18 mouse cellular contexts compared by ENCODE assay signal in genomic region chr10:95842789-95843637, GRCm38 (mm10). TPM values are rescaled to one million over a fixed set of nuclear protein-coding genes. Genes with fewer than 3 reads are reported as not detected.
A peak's percentile ranks its signal among the peaks of the same experiment; 100 is the strongest.
DNase-seq lines count a peak whose midpoint lies in the region; ATAC-seq and TF ChIP-seq lines count a peak whose summit lies in the region.
"Had no signal": no experiment of that assay in that cellular context is flagged by ENCODE, and none has a peak within 500 bp of the region (broad histone marks: within the 10 kb centered on the region; RNA-seq: fewer than 3 reads in every experiment).

Gm33543 (minus strand) TSS chr10:95842930.

- 27% methylated on average over 9 of the region's 9 CpGs for WGBS in liver, adult 2 months
- 49% methylated on average over 9 of the region's 9 CpGs for WGBS in kidney, adult 2 months

- peak; percentile 76 for ATAC-seq in CD4-positive, CD25-positive, alpha-beta regulatory T cell, adult 4 months
- ATAC-seq in megakaryocyte progenitor cell, adult 5-6 weeks (replicated peaks; ENCODE audit: poor library complexity), result peak; percentile 55; the same call in 1 of the 2 replicates

- H3K27ac ChIP-seq in liver, adult 2 months (replicated peaks; ENCODE audit: insufficient read depth, low read depth, low read length), result peak within 1 kb of the TSS; percentile 83
- peak within 1 kb of the TSS; percentile 93 for H3K27ac ChIP-seq in kidney, adult 2 months (ENCODE audit: insufficient read depth, low read depth, low read length)
- H3K27ac ChIP-seq: embryonic facial prominence, embryonic 15.5 days; forebrain, embryonic 12.5 days; heart, embryonic 10.5 days had no signal

- peak within 1 kb of the TSS; percentile 44 for H3K9ac ChIP-seq in liver, adult 2 months (ENCODE audit: low read depth, low read length)
- H3K9ac ChIP-seq: embryonic facial prominence, embryonic 15.5 days; forebrain, embryonic 12.5 days had no signal

- no peak for TF ChIP-seq CTCF in liver, adult 2 months (IDR thresholded peaks at IDR 0.05; ENCODE audit: low read depth, low read length)
- TF ChIP-seq CTCF in kidney, adult 2 months (conservative IDR thresholded peaks at IDR 0.05; ENCODE audit: insufficient read depth, insufficient read length, low read depth, low read length), result no peak

- H3K4me3 ChIP-seq in liver, adult 2 months (ENCODE audit: insufficient read depth, low read depth, low read length), result peak within 1 kb of the TSS; percentile 52
- H3K4me3 ChIP-seq in kidney, adult 2 months (ENCODE audit: insufficient read depth, low read depth, low read length), result peak within 1 kb of the TSS; percentile 37; the same call in 1 of the 2 replicates
- H3K4me3 ChIP-seq: embryonic facial prominence, embryonic 15.5 days; forebrain, embryonic 12.5 days; heart, embryonic 10.5 days had no signal

- H3K4me1 ChIP-seq in liver, adult 2 months (ENCODE audit: control insufficient read depth, insufficient read depth, low read length), result peaks cover 28% of the 10 kb centered on the region
- H3K4me1 ChIP-seq in kidney, adult 2 months (ENCODE audit: control insufficient read depth, insufficient read depth, low read length), result peaks cover 4% of the 10 kb centered on the region; the same call in 1 of the 2 replicates
- H3K4me1 ChIP-seq: embryonic facial prominence, embryonic 15.5 days; forebrain, embryonic 12.5 days; heart, embryonic 10.5 days had no signal

- no peak for TF ChIP-seq POLR2A in liver, adult 2 months (IDR thresholded peaks at IDR 0.05; ENCODE audit: extremely low read depth, insufficient read depth, low read length)
- TF ChIP-seq POLR2A in kidney, adult 2 months (IDR thresholded peaks at IDR 0.05; ENCODE audit: low read depth, low read length), result no peak

- H3K27me3 ChIP-seq in liver, adult 2 months (ENCODE audit: control insufficient read depth, insufficient read depth, low read length), result no peaks in the 10 kb centered on the region
- H3K27me3 ChIP-seq in kidney, adult 2 months (replicated peaks; ENCODE audit: control insufficient read depth, insufficient read depth, low read length), result no peaks in the 10 kb centered on the region
- H3K27me3 ChIP-seq: embryonic facial prominence, embryonic 15.5 days; forebrain, embryonic 12.5 days had no signal

- peak; percentile 77 for DNase-seq in liver, adult 2 months (ENCODE audit: extremely low read depth, low read depth, low spot score)
- no peak for DNase-seq in liver
- peak; percentile 75 for DNase-seq in kidney, adult 2 months
- no peak for DNase-seq in retina, postnatal 1 day
- no peak for DNase-seq in adrenal gland, postnatal 25 days
- no peak for DNase-seq in testis, postnatal 14 days (ENCODE audit: low spot score)
- DNase-seq: cerebellum, adult 18-20 months; heart, postnatal 4 days; lung, adult 18-20 months had no signal

- H3K79me2 ChIP-seq in liver, adult 2 months (ENCODE audit: control insufficient read depth, insufficient read depth, low read length), result no peaks in the 10 kb centered on the region; the same call in 1 of the 2 replicates

- no peaks in the 10 kb centered on the region for H3K36me3 ChIP-seq in liver, adult 2 months (ENCODE audit: control insufficient read depth, insufficient read depth, low read length)
- H3K36me3 ChIP-seq in kidney, adult 2 months (ENCODE audit: control insufficient read depth, insufficient read depth, low read length), result no peaks in the 10 kb centered on the region
- H3K36me3 ChIP-seq: embryonic facial prominence, embryonic 15.5 days; forebrain, embryonic 12.5 days; heart, embryonic 10.5 days had no signal

RNA-seq across cellular contexts. Expression of gene Gm33543, which starts in this region (rescaled TPM):
- total RNA-seq in liver, adult 2 months (2014; rRNA removed), result 24.2 and 31.1 TPM in 2 replicates
- 4.6 and 7.3 TPM in 2 replicates for polyA plus RNA-seq in liver, adult 2 months (2012; rRNA removed)
- not detected for polyA plus RNA-seq in CD4-positive, CD25-positive, alpha-beta regulatory T cell, adult 4 months (2017; shearing (Covaris generic))
- polyA plus RNA-seq in kidney, adult 2 months (2012; rRNA removed), result 1.6 and 1.9 TPM in 2 replicates
- total RNA-seq in megakaryocyte progenitor cell, adult 5-6 weeks (2015), result not detected in 2 replicates
- not detected in 2 replicates for total RNA-seq in megakaryocyte progenitor cell, adult 5-6 weeks (2017)
- total RNA-seq in adrenal gland, postnatal 25 days (2021), result not detected in 2 replicates
- total RNA-seq: layer of hippocampus, postnatal 10 days had no signal
- polyA plus RNA-seq: brain, embryonic 14.5 days; forebrain, embryonic 12.5 days; heart, embryonic 10.5 days; intestine, embryonic 14.5 days; limb, embryonic 11.5 days had no signal

Comparison
In these comparisons a context has a peak if more than half of its experiments do, and no peak if none do; other contexts are left out.
1. RNA of gene Gm33543 (total RNA-seq): 24.2 to 31.1 TPM in liver, adult 2 months; not detected in megakaryocyte progenitor cell, adult 5-6 weeks and not detected in adrenal gland, postnatal 25 days; every median in the first group is over 10 times any median in the second.
2. DNase-seq: peak in liver, adult 2 months (single experiment) and kidney, adult 2 months (single experiment); none in liver (single experiment), retina, postnatal 1 day (single experiment), adrenal gland, postnatal 25 days (single experiment) and testis, postnatal 14 days (single experiment).
3. Peak in ATAC-seq in CD4-positive, CD25-positive, alpha-beta regulatory T cell, adult 4 months; RNA of the gene not detected or under 1 TPM.
4. Peak in ATAC-seq in megakaryocyte progenitor cell, adult 5-6 weeks; RNA of the gene not detected or under 1 TPM.